Mouse (Mus musculus): ENCODE measurements around the gene Zfp956.

DNA sequence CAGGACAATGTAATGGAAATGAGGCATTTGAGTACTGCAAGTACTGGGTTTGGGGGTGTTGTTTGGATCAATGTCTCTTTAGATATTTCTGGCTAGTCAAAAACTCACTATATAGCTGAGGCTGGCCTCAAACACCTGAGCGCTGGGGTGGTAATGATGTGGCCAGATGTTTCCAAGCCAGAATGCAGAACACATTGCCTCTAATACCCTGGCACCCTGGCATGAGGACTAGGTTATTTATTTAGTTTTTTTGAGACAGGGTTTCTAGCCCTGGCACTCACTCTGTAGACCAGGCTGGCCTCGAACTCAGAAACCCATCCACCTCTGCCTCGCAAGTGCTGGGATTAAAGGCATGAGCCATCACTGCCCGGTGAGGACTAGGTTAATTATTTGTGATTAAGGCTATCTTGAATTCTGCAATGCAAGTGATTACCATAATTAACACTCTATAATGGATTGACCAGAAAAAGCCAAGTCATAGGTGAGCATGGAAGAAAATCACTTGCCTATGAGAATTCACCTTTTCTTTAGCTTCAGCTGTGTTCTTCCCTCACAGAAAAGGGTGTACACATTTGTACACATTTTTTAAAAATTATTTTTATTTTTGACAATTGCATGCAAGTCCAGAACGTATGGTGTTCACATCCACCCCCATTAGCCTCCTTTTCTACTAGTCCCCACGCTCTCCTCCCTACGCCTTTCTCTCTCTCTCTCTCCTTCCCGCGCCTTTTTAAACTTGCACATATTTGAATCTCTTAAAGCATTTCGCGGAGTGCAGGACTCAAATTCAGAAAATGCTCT, 33.3 kb upstream of the Zfp956 start:
- TF ChIP-seq CTCF (IDR thresholded peaks at IDR 0.05; ENCODE audit: low read depth) (no peak), EP300 (IDR thresholded peaks at IDR 0.05; ENCODE audit: low read depth) (no peak)
